Mouse (Mus musculus): ENCODE measurements around the gene Slco4a1.

Slco4a1 gene

DNA sequence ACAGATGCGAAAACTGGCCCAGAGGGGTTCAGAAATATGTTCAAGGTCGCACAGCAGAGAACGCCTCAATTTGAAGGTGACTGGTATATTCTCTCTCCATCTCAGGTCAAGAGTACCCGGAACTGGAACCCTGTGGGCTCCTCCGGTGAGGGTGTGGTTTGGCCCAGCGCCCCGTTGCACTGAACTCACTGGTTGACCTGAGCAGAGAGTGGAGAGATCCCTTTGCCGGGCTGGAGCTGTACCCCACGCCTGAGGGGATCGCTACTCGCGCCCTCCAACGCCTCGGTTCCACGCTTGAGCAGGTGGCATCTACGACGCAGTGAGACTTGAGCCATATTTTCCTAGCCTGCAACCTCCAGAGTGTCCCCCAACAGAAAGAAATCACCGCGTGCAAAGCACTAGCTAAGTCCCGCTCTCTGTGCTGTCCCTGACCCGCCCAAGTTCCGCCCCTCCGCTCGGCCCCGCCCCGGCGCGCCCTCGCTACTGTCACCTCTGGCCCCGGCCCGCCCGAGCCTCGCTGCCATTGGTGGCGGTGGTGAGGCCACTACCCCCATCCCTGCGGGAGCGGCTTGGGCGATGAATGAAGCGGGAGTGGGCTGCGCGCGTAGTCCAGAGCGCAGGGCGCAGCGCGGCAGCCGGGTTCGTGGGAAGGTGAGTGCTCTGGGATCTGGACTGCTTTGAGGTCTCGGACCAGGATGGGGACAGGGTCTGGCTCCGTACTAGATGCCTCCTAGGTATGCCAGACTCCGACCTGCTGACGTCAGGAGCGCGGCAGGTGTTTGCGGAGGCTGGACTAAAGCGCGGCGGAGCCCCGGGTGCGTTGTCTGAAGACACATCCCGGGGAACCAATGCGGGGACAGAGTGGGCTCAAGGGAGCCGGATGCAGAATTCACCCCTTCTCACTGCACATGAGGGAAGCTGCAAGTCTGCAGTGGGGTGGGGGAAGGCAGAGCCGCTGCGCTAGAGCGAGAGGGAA is at the start of gene Slco4a1:
Slco4a1 (plus strand) TSS at position 523 of the 976 bp plus-strand sequence.
- DNase-seq (ENCODE audit: low read depth, low spot score), result peak; percentile 97

DNA sequence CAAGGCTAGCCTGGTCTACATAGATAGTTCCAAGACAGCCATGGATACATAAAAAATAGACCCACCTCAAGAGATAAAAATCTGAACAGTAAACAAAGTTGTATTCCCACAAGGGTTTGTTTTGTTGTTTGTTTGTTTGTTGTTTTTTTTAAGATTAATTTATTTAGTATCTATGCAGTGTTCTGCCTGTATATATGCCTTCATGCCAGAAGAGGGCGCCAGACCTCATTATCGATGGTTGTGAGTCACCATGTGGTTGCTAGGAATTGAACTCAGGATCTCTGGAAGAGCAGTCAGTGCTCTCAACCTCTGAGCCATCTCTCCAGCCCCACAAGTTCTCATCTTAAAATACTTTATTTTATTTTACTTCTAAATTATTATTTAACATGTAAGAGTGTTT is 47.6 kb upstream of the Slco4a1 start:
- peak; percentile 31 for DNase-seq (ENCODE audit: low read depth, low spot score)

DNA sequence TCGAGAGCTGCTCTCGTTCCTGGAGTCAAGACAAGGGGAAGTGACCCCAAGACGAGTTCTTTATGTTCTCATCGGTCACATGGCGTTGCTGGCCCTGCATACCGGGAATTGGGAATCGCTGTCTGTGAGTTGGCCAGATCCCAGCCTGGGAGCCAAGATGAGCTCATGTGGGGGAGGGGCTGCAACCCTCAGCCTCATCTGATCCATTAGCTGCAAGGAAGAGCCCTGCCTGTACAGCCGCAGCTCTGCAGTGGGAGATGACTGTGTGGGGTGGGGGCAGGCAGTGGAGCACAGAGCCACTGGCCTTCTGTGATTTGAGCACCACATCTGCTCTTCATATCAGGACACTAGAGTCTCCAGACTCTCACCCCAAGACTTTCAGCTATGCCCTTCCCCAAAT is 45.6 kb upstream of the Slco4a1 start:
- DNase-seq (ENCODE audit: low read depth, low spot score), result no peak

DNA sequence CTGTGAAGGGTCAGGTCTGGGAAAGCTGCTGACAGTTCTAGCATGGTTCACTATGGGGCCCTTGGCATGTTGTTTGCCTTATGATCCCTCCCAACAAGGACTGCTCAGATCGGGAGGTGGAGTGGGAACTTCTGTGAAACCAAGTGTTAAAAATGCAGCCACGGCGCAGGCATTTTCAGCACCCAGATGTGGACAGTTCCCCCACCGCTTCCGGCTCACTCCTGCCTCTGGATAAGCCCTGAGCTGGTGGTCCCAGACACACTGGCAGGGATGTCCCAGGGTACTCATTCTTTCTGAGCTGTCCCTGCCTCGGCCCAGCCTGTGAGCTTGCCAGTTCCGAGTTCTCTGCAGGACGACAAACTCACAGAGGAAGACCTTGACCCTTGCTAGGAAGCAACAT is 45.0 kb upstream of the Slco4a1 start:
- DNase-seq (ENCODE audit: low read depth, low spot score), result no peak

DNA sequence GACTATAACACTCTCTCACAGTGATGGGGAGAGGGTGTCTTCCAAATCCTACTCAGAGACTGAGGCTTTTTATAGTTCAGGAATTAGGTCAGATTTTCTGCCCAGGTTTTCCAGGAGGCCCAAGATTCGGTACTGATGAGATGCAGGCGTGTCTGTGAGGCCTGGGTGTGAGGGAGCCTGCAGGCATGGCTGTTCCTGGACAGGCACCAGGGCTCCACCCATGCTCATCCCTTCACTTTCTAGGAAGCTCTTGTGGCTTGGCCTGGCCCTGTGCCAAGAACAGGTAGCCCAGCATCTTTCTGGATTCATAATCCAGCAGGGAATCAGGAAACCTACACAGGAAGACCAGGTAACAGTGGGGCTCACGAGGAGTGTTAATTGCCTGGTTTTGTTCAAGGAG is 40.4 kb upstream of the Slco4a1 start:
- DNase-seq (ENCODE audit: low read depth, low spot score), result no peak

DNA sequence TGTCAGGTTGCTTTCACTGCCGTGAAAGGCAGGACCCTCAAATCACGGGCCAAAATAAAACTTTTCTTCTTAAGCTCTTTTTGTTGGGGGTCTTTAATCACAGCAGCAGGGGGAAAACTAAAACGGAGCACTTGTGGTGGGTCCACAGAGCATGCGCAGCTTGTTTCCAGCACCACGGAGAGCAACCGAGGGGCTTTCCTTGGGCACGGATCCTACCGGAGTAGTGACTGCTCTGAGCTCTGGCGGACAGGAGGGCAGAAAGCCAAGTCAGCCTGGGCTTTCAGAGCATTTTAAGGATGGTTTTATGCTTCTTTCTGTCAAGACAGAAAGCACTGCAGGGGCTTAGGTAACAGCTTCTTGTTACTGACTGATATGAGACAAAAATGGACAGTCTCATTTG is 38.3 kb upstream of the Slco4a1 start:
- no peak for DNase-seq (ENCODE audit: low read depth, low spot score)

DNA sequence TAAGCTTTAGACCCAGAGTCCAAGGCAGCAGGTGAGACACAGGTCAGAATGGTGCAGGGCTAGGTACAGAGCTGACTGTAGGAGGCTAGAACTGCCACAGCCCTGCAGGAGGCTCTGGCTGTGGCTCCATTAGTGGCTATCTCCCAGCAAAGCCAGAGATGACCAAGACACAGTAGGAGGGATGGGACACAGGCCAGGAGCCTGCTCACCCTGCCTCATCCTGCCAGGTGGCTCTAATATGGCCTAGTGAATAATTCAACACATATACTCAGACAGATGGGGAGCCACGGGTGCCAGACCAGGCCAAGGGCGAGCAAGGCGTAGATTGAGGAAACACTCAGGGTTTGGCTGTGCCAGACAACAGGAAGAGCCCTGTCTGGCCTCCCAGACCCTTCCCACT is 35.4 kb upstream of the Slco4a1 start:
- DNase-seq (ENCODE audit: low read depth, low spot score), result no peak

DNA sequence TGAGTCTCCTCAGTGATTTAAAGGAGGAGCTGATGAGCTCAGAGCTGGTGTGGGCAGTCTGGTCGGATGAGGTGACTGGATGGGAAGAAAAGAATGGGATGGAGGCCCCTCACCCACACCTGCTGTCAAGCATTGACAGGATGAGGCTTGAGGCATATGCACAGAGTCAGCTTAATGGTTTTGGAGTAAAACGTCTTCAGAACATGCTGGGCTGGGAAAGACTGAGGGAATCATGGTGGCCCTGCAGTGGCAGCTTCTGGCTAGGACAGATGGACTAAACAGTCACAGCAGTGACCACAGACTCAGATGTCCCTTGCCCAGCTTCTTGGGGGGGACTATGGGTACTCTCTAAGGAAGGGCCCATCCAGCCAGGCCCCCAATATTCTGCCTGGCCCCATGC is 30.9 kb upstream of the Slco4a1 start:
- no peak for DNase-seq (ENCODE audit: low read depth, low spot score)

DNA sequence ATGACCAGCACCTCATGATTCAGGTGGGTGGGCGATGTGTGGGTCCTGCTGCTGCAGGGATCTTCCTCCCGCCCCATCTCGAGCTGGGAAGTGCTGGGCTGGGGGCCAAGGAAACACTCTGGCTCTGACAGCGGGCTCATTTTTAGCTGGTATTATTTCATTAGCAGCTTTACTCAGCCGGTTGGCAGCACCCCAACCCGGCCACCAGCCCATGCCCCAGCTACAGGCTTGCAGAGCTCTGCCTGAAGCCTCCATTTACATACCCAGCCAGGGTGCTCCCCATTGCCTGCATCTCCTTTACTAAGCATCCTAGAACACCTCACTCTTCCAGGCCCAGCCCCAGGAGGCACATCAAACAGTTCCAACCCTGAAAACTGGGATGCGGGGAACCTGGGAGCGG is 29.0 kb upstream of the Slco4a1 start:
- no peak for DNase-seq (ENCODE audit: low read depth, low spot score)

DNA sequence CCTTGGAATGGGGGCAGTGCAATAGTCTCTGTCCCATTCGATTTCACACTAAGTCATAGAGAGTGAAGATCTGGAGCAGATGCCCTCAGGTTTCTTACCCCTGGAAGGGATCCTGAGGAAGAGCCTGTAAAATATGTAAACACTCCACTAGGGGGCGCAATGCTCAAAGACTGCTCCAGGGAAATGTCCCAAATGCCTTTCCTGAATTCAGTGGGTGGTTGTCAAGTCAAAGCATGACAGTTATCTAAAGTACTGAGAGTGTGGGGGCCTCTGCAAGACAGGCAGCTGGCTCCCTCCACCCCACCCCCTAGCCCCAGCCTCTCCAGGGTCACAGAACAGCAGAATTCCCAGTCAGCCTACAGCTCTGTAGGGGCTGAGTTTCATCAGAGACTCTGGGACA is 27.7 kb upstream of the Slco4a1 start:
- DNase-seq (ENCODE audit: low read depth, low spot score), result peak; percentile 51

DNA sequence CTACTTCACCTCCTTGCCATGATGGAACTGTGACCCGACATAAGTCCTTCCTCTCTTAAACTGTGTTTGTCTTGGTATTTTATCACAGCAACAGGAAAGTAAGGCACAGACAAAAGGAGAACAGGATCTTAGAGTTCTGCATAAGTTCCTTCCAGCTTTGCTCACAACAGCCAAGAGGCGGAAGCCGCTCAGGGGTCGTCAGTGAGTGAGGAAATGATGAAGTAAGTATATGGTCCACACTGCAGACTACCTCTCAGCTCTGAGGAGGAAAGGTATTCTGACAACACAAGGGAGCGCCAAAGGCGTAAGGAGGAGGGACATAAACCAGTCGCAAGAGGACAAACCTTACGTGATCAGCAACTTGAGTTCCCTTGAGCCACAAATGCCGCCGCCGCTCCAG is 25.4 kb upstream of the Slco4a1 start:
- DNase-seq (ENCODE audit: low read depth, low spot score), result no peak

DNA sequence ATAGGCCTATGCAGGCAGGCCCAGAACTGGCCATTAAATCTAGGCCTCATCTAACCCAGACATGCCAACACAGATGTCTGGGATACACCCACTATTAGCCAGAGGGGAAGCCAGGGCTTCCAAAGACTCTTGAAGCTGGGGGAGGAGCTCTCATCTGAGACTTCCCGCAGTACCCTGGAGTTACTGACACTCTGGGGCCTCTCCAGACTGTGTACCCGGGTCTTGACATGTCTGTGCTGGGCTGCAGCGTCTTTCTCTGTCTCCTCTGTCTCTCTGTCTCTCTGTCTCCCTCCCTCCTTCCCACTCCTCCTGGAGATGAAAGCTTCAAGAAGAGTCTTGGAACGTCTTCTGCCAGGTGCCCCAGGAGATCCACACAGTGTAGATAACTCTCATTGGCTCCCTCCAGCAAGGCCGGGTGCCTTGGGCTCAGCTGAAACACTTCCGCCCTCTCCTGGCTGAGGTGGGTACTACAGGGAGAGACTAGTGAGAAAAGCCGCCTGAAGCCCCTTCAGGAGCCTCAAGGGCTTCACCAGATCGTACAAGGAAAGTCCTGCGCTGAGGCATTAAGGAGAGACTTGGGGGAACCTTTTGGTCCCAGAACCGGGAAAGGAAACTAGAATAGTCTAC is 23.9 kb upstream of the Slco4a1 start:
- DNase-seq (ENCODE audit: low read depth, low spot score), result peak; percentile 74

DNA sequence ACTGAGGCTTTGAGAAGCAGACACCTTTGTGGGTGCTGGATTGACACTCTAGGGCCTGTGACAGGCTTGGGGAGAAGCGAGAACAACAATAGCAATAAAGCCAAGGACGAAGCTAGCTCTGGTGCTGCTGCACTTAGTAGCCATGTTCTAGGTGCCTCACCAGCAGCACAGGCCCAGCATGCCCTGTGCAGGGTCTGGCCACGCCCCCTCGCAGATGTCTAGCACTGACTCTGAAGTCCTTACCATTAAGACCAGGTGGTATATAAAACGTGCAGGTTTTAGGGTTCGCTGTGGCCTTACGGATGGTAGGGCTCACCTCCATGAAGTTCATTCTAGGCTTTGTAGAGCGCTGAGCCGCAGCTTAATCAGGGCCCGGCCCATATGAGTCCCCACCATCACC is 23.3 kb upstream of the Slco4a1 start:
- no peak for DNase-seq (ENCODE audit: low read depth, low spot score)

DNA sequence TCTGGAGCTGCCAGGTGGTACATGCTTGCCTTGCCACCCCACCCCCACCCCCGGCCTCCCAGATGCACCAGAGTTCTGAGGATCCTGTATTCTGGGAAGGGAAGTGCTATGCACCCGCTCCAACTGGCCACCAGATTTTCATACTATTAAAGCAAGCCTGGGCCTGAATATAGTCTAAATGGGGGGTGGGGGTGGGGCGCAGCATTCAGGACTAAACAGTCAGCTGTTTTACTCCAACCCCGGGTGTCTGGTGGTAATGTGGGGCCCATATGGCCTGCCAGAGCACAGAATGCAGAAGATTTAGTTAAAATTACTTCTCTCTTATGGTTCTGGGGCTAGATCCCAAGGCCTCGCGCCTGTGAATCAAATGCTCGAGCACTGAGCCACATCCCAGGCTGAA is 22.7 kb upstream of the Slco4a1 start:
- DNase-seq (ENCODE audit: low read depth, low spot score), result no peak

DNA sequence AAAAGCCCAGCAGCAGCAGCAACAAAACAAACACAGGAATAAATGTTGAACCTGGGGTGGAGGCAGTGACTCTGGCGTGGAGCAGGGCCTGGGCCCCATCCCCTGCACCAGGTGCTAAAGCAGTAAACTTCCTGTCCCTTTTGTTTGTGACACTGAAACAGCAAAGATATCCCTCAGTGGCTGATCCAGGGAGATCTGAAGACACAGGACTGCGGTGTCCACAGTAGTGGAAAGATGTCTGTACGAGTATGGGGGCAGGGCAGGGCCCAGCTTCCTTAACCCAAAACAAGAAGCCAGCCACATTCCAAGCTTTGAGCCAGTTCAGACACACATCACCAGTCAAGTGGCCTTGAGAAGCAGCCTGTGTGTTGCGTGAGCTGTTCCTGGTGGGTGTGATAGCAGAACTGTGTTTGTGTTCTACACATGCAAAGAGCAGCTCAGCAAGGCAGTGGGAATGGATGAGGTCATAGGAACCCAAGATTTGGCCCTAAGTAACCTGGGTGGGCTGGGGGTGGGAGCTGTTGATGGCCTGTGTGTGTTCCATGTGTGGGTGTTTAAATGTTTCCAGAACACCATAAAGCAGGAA is 20.6 kb upstream of the Slco4a1 start:
- no peak for DNase-seq (ENCODE audit: low read depth, low spot score)

DNA sequence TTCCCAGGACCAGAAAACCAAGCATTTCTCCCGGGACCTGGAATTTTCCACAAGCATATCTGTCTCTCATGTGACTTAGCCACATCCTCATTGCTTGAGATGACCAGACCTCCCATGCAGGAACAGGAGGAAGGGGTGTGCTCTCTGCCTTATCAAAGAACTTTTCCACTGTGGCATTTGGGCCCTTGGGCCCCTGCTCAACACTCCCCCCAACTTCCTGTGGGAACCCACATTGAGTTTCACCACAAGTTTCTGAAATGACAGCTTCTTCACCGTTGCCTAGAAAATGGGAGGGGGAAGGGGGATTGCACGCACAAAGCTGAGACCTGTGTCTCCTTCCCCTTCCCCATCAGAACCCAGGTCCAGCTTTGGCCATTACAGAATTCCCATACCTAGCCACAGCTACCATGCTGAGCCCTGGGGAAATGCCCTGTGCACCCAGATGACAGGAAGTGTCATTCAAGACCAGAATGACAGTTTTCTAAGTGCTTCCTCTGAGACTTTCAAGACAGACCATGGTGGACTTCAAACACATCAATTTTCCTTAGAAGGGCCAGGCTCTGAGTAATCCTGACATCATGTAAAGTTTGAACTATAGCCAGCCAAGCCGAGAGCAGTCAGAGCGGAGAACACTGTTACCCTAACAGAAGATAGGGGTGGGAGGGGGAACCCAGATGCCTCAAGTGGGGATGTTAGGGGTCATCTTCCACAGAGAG is 18.7 kb upstream of the Slco4a1 start:
- no peak for DNase-seq (ENCODE audit: low read depth, low spot score)

DNA sequence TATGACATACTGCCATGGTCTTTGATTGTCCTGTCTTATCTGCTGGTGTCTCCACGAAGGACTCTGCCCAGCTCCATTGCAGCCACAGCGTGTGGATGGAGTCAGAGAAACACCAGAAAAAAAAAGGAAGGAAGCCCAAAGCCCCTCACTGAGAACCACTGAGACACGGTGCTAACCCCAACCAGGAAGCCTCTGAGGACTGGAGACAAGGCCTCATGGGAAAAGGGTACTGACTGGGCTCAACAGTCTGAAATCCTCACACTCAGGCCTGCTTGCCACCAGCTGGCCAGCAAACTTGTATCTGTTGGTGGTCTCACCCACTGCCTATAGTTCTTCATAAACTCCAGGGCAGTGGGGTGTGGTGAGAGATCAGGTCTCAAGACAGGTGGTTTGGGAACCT is 16.3 kb upstream of the Slco4a1 start:
- DNase-seq (ENCODE audit: low read depth, low spot score), result no peak

DNA sequence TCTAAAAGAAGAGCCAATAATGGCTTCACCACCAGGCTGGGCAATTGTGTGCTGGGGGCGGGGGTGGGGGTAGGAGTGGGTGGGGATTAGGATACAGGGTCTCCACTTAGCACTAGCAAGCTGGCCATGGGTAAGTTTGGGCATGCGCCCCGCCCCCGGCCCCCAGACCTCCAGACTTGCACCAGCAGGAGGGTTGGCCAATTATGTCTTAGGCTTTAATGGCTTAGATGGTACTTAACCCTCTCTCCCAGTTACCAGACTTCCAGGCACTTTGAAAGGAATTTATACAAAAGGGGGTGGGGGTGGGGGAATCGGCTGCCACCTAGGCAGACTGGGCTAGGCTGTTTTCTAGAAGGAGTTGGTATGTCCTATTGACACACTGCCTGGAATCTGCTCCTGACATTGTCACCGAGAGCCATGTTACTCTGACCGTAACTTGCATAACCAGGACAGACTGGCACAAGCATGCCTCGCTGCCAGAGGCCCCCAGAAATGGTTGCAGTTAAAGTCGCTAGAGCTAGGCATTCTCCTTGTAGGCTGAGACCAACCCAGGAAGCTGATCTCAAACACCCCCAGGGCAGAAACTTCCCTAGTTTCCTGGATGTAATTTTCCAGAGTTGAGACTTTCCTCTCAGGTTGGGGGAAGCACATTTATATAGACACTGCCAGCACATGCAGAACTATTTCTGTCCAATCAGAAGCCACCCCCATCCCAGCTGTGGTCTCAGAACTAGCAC is 15.3 kb upstream of the Slco4a1 start:
- no peak for DNase-seq (ENCODE audit: low read depth, low spot score)

DNA sequence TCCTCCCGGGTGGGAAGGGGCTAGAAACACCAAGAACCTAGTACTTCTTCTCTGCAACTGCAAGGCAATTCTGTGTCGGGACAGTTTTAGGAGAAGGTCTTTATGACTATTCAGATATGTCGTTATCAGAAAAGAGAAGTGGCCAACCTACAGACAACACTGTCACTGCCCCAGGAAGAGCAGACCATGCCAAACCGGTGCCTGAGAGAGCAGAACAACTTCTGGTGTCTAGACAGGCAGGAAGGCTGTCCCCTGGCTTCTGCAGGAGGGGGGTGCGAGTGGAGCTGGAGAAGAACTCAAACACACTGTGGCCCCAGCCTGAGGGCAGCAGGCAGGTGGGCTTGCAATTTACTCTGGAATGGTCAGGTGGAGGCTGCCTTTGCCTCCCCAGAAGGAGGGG is 14.0 kb upstream of the Slco4a1 start:
- no peak for DNase-seq (ENCODE audit: low read depth, low spot score)

DNA sequence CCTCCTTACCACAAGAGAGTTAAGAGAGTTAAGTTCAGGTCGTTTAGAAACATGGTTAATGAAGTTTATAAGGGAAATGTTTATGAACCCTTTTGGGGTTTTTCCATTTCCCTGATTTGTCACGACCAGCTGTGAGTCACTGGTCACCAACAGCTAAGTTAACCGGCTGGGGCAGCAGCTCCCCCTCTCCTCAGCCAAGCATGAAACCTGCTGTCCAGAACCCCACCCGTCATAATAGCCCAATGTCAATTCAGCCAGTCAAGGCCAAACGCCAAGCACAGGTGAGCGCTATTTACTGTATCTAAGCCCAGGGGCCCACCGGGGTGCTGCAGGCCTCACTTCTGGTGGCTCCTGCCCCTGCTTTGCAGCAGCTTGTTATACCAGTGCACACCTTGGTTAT is 12.2 kb upstream of the Slco4a1 start:
- peak; percentile 59 for DNase-seq (ENCODE audit: low read depth, low spot score)

Data from A20 (cell line).